Mouse (Mus musculus): ENCODE results near the gene Exosc1.

The Exosc1 gene

DNA sequence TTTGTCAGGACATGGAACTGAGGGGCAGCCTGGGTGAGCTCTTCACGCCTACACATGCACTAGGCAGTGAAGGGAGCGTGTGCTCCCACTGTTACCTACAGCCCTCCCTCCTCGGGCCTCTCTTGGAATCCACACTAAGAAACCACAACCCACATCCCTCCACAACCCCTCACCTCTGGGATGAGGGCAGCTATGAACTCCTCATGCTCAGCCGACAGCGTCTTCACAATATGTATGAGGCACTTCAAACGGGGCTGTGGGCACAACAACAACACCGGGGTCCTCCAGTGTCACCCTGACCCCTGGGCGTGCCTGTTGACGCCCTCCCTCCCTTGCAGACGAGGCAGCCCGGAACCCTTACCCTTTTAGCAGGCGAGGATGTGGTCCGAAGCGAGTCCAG, 58.9 kb downstream of the Exosc1 start:
- no peak for DNase-seq (ENCODE audit: extremely low spot score, low spot score)

Measured in neural tube, embryonic 10.5 days (tissue).